Mouse (Mus musculus) cortical plate, adult 2 months (tissue): ENCODE results near the gene Rac2. TPM values are rescaled to one million over a fixed set of nuclear protein-coding genes. Genes with fewer than 3 reads are reported as not detected.

Experiments
- H3K27ac ChIP-seq: fragments of 200-500 bp; 2 replicates; pipeline ENCODE4 v1.5.1; 2012; ENCODE audit warnings: low read length, control low read depth, inconsistent platforms; ENCODE audit not compliant: insufficient read depth
- H3K4me1 ChIP-seq: fragments of 200-500 bp; 2 replicates; pipeline ENCODE4 v1.6.1; 2011; ENCODE audit warnings: low read length; ENCODE audit not compliant: control insufficient read depth, insufficient read depth
- H3K4me3 ChIP-seq: fragments of 200-500 bp; 2 replicates; pipeline ENCODE4 v1.5.1; 2011; ENCODE audit warnings: mild to moderate bottlenecking, low read length, control low read depth; ENCODE audit not compliant: insufficient read depth
- CTCF ChIP-seq: fragments of 200-500 bp; IDR thresholded peaks from 2 replicates; pipeline ENCODE4 v1.5.1; 2011; ENCODE audit warnings: mild to moderate bottlenecking, control low read depth, low read length; ENCODE audit not compliant: insufficient read depth; ENCODE audit errors: extremely low read depth
- POLR2A ChIP-seq: fragments of 200-500 bp; IDR thresholded peaks from 2 replicates; pipeline ENCODE4 v1.6.1; 2011; ENCODE audit warnings: mild to moderate bottlenecking, low read length, control low read depth; ENCODE audit not compliant: insufficient read depth; ENCODE audit errors: extremely low read depth
- polyA plus RNA-seq: library from polyadenylated mRNA; depleted of rRNA; stranded (reverse); fragments of >200 nt; gene quantifications from 2 replicates; pipeline ENCODE4 v1.2.3, GENCODE M21; 2012; rRNA removed

The Rac2 gene
- polyA plus RNA-seq = 6.0 and 7.2 TPM in 2 replicates

GRCm38 (mm10) chr15:78572658-78573397 lies at the start of gene Rac2:
TSS of gene Rac2 (minus strand) at chr15:78572783.
- no peak within 1 kb of the TSS for H3K27ac ChIP-seq
- H3K4me3 ChIP-seq = no peak within 1 kb of the TSS
- no peak for TF ChIP-seq POLR2A
- no peak for TF ChIP-seq CTCF
- H3K4me1 ChIP-seq = no peaks in the 10 kb centered on the region

- H3K4me1 ChIP-seq = no peaks in the 10 kb centered on the region
- no peak overlapping the region for H3K4me3 ChIP-seq
- no peak for TF ChIP-seq POLR2A
- no peak overlapping the region for H3K27ac ChIP-seq
Observed at GRCm38 (mm10) chr15:78616973-78617372, 44.4 kb upstream of the Rac2 start.

- H3K27ac ChIP-seq = no peak overlapping the region
- peaks cover 4% of the 10 kb centered on the region for H3K4me1 ChIP-seq
- no peak overlapping the region for H3K4me3 ChIP-seq
- TF ChIP-seq POLR2A = no peak
- no peak for TF ChIP-seq CTCF
Observed at GRCm38 (mm10) chr15:78614536-78614935, 42.0 kb upstream of the Rac2 start.

GRCm38 (mm10) chr15:78610705-78611462 lies 38.3 kb upstream of the Rac2 start:
- TF ChIP-seq POLR2A = no peak
- TF ChIP-seq CTCF = no peak
- no peak overlapping the region for H3K27ac ChIP-seq
- H3K4me3 ChIP-seq = no peak overlapping the region
- peaks cover 4% of the 10 kb centered on the region for H3K4me1 ChIP-seq

- Histone ChIP-seq H3K4me3 (no peak overlapping the region), H3K4me1 (peaks cover 4% of the 10 kb centered on the region), H3K27ac (no peak overlapping the region)
- TF ChIP-seq POLR2A = no peak
- no peak for TF ChIP-seq CTCF
Observed at GRCm38 (mm10) chr15:78607463-78607862, 34.9 kb upstream of the Rac2 start.

GRCm38 (mm10) chr15:78606059-78606458 lies 33.5 kb upstream of the Rac2 start:
- Histone ChIP-seq H3K4me3 (no peak overlapping the region), H3K4me1 (peaks cover 2% of the 10 kb centered on the region), H3K27ac (no peak overlapping the region)
- TF ChIP-seq CTCF (no peak), POLR2A (no peak)

- no peak overlapping the region for H3K27ac ChIP-seq
- TF ChIP-seq CTCF (no peak), POLR2A (no peak)
- H3K4me3 ChIP-seq = no peak overlapping the region
- no peaks in the 10 kb centered on the region for H3K4me1 ChIP-seq
Observed at GRCm38 (mm10) chr15:78605371-78605791, 32.8 kb upstream of the Rac2 start.

- Histone ChIP-seq H3K4me1 (no peaks in the 10 kb centered on the region), H3K4me3 (no peak overlapping the region), H3K27ac (no peak overlapping the region)
- TF ChIP-seq CTCF = no peak
- TF ChIP-seq POLR2A = no peak
Observed at GRCm38 (mm10) chr15:78604255-78604654, 31.7 kb upstream of the Rac2 start.

- H3K27ac ChIP-seq = no peak overlapping the region
- TF ChIP-seq POLR2A = no peak
- no peak for TF ChIP-seq CTCF
- H3K4me1 ChIP-seq = no peaks in the 10 kb centered on the region
- H3K4me3 ChIP-seq = no peak overlapping the region
Observed at GRCm38 (mm10) chr15:78601180-78601579, 28.6 kb upstream of the Rac2 start.

GRCm38 (mm10) chr15:78599529-78600193 lies 27.1 kb upstream of the Rac2 start:
- Histone ChIP-seq H3K27ac (no peak overlapping the region), H3K4me3 (no peak overlapping the region), H3K4me1 (no peaks in the 10 kb centered on the region)
- no peak for TF ChIP-seq POLR2A
